Mouse (Mus musculus) bone marrow, adult 2 months (tissue): ENCODE results near the gene Eif1.

ENCODE experiments used
- CTCF ChIP-seq: fragments of 200-500 bp; IDR thresholded peaks from 2 replicates; pipeline ENCODE4 v1.5.1; 2011; ENCODE audit warnings: low read length, control low read depth; ENCODE audit not compliant: control insufficient read depth, insufficient read depth
- POLR2A ChIP-seq: fragments of 200-500 bp; IDR thresholded peaks from 2 replicates; pipeline ENCODE4 v1.6.1; 2011; ENCODE audit warnings: low read depth, mild to moderate bottlenecking, control low read depth, low read length, borderline replicate concordance; ENCODE audit not compliant: control insufficient read depth

- TF ChIP-seq CTCF: no peak
- no peak for TF ChIP-seq POLR2A
Measured at GRCm38 (mm10) chr11:100369145-100369544, 49.5 kb downstream of the Eif1 start.
